Mouse (Mus musculus): Measurements from ENCODE around the gene Ntn1.

The Ntn1 gene

DNA sequence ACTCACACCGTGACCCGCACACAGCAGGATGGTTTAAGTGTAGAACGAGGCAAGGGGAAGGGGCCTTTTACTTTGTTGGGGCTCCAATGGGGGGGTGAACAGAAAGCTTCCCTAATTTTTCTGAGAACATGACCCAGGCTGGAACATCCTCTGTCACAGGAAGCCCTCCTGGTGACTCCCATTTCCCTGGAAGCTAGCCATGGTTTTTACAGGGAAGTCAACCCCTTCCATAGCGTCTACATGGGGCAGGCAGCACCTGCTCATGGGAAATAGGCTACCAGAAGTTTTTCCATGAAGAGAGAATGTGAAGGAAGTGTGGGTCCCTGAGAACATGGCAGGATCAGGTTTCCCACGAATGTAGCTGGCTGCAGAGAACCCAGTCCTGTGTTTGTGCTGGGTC lies 136.3 kb downstream of the Ntn1 start:
- no peak for DNase-seq (ENCODE audit: low spot score in 2 of 2)

DNA sequence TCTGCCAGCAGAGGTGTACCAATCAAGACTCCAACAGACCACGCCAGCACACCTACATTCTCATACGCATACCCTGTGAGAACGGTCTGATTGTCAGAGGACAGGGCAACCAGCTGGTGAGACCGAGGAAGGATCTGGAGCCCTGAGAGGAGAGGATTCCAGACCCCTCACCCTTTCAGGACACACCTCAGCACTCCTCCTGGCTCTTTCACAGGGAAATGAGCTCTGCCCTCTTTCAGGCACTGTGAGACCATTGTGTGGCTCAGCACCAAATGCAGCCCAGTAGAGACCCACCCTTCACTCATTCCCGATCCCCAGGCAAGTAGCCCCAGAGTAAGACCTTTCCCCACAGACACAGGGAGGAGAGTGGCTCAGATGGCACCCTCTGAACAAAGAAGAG lies 137.5 kb downstream of the Ntn1 start:
- no peak for DNase-seq (ENCODE audit: low spot score in 2 of 2)

DNA sequence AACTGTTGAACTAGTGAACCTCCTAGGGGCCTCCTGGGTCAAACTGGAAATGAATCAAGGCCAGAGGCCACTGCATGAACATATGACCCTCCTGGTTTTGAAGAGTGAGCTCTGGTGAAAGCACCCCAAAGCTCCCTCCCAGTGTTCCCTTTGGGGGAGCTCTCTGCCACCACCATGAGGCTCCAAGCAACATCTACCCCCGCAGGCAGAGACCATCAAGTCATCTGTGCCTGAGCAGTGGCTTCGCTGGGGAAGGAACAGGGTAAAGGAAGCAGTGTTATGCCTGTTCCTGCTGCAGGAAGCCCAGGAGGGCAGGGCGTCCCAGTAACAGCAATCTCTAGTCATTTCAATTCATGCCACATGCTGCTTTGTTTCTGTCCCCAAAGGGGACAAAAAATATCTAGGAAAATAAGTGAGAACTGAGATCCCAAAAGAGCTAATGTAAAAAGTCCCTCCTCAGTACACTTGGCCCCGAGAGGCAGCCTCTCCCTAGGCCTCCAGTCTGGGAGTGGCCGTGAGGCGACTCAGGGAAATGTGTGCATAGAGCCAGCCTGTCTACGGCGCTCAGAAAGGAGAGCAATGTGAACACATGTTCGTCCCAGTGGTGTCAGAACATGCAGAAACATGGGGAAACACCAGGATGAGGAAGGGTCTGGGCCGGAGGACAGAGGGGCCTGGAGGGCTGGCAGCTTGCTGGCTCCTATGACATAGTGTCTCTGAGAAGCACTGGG lies 139.3 kb downstream of the Ntn1 start:
- no peak for DNase-seq (ENCODE audit: low spot score in 2 of 2)

DNA sequence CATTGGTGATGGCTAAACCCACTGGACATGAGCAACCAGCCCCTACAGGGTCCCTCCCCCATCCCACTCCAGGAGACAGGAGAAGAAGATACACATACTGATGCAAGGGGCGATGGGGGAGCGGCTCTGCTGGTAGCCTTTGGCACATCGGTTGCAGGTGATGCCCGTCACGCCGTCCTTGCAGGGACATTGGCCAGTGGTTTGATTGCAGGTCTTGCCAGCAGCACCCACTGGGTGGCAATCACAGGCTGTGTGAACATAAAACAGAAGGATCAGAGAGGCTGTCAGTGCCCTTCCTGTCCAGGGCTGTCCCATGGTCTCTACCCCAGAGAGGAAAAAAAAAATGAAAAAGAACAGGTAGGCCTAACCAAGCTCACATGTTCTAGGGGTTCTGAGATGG lies 140.2 kb downstream of the Ntn1 start:
- no peak for DNase-seq (ENCODE audit: low spot score in 2 of 2)

DNA sequence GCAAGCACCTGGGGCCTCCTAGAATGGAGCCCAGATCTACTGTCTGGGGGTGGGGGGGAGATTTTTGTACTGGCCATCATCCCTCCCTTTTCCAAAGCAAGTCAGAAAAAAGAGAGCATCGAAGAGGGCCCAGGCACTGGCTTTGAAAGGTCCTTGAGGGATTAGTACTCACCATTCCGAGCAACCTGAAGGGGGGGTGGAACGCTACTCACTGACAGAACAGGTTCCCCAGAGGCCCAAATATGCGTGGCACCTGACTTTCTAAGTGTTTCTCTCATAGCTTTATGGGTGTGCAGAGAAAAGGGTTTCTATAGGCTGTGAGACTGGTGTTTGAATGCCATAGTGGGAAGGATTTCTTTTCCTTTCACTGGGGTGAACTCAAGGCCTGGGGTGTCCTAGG lies 142.1 kb downstream of the Ntn1 start:
- DNase-seq (ENCODE audit: low spot score in 2 of 2): no peak

DNA sequence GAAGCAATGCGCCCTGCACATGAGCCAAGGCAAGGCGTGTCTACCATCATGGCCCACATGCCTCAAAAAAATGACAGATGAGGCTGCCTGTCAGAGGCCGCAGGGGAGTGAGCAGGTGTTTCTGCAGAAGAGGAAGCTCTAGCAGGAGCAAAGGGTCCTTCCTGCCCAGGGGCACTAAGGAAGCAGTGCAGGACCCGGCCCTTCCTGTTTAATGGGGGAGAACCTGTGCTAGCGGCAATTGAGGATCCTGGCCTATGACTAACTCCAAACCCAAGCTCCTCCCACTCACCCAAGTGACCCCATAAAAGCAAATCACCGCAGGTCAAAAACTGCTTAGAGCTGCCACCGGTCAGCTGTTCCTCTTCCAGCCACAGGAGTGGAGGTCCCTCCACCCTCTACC lies 147.1 kb downstream of the Ntn1 start:
- no peak for DNase-seq (ENCODE audit: low spot score in 2 of 2)

DNA sequence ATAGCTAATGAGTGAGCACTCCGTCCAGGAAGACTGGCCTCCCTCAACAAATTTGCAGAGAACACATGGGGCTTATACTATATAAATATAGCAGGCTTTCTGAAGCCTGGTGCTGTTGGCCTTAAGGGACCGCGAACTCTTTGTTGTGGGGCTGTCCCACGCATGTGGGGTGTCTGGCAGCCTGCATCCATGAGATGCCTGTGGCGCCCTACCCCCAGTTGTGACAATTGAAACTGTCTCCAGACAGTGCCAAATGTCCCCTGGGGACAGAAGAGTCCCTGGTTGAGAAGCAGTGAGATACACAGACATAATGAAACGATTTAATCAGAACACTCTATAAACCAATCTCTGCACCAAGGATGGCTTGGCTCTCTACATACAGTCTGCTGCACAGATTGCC lies 150.5 kb downstream of the Ntn1 start:
- no peak for DNase-seq (ENCODE audit: low spot score in 2 of 2)

DNA sequence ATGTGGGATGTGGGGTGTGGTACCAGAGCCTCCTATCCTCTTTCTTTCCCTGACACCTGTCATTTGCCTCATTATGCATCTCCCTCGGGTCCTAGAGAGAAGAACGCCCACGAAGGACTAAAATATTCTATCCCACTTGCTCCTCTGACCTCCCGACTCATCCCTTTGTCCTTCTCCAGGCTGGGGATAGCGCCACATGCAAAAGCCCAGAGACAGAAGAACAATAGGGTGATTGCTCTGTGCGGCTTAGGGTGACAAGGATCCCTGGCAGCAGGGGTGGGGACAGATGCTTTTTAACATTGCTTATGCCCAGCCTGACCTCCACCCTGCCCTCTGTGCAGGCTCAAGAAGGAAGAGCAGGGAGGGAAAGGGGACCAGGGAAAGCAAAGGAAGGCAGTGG lies 152.7 kb downstream of the Ntn1 start:
- no peak for DNase-seq (ENCODE audit: low spot score in 2 of 2)

DNA sequence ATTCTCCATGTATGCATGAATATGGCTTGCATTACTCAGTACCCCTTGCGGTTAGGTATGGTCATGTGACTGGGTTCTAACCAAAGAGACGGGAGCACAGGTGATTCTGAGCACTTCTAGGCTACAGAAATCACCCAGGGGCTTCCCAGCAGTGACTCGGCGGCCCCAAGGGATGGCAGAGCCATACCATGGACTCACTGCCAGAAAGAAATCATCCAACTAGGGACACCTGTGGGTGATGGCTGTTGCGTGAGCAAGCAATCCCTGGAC lies 155.7 kb downstream of the Ntn1 start:
- no peak for DNase-seq (ENCODE audit: low spot score in 2 of 2)

DNA sequence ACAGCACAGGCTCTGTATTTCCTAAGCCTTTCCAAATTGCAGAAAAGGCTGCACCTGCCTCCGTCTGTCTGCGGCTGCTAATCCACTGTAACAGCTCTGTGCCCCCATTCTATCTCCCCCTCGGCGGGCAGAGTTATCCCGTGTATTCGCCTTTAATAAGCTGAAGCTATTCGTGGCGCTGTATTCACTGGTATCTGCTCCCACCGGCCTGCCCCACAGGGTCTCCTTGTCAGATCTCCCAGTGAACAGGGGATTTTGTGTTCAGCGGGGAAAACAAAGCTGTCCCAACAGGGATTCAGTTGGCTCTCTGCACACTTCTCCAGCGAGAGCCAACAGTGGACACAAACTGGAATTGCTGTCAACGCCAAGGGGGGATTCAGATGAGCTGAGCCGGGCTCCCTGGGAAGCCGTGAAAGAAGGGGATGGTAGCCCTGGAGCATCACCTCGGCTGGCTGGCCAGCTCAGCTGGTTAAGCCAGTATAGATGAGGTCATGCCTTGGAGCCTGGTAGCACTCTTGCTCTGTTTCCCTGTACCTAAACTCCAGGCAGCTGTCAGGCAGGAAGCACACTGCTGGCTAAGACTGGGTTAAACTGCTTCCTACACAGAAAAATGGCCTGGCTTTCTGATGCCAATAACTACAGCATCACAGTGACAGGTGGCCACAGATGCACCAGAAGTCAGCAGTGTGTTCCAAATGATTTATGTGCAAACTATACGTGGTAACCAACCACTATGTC lies 156.2 kb downstream of the Ntn1 start:
- no peak for DNase-seq (ENCODE audit: low spot score in 2 of 2)

DNA sequence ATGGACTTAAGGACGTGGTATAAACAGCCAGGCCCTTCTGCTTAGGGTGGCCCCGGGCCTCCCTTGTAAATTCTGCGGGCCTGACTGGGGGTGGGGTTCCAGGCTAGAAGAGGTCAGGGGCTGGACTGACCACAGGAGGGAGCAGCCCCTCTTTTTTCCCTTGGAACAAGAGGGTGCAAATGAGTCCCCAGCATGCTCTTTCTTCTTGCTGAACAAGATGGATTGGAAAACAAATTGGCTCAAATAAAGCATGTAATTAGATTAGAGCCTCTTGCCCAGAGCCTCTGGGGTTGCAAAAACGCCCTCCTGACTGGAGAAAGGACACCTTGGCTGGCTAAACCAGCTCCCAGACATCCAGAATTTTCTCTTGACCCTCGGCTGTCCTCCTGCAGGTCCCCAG lies 160.9 kb downstream of the Ntn1 start:
- DNase-seq (ENCODE audit: low spot score in 2 of 2): no peak

DNA sequence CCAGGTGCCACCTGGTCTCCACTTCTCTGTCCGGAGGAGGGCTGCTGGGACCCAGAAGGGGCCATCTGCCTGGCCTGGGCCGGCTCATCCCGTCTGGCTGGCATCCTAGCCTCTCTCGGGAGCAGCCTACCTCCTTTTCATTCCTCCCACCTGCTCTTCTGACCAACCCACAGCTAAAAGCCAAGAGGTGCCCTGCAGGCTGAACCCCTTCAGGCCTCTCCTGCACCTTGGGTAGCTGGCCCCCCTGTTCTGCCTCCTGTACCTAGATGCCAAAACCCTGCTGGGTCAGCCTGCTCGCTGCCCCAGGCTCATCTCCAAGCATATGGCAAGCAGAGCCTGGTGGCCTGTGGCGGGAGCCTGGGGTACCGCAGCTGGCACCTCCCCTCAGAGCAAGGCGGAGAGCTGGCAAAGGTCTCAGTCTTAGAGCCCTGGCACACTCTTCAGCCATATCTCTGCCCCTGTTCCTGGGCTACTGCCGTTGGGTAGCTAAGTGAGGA lies 167.1 kb downstream of the Ntn1 start:
- DNase-seq (ENCODE audit: low spot score in 2 of 2): no peak

DNA sequence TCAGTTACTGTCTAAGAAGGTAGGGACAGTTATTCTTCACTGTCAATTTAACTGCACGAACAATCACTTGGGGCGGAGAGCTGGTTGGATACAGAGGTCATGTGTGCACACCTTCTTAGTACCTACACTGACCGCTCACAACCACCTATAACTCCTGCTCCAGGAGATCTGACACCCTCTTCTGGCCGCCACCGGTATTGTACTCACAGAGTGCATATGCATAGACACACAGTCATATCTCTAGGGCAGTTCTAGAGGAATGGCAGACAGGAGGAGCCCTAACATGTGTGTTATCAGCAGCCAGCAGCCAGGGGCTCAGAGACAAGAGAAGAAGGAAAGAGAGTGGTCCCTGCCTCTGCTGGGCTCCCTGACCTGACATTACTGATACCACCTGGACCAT lies 169.1 kb downstream of the Ntn1 start:
- no peak for DNase-seq (ENCODE audit: low spot score in 2 of 2)

DNA sequence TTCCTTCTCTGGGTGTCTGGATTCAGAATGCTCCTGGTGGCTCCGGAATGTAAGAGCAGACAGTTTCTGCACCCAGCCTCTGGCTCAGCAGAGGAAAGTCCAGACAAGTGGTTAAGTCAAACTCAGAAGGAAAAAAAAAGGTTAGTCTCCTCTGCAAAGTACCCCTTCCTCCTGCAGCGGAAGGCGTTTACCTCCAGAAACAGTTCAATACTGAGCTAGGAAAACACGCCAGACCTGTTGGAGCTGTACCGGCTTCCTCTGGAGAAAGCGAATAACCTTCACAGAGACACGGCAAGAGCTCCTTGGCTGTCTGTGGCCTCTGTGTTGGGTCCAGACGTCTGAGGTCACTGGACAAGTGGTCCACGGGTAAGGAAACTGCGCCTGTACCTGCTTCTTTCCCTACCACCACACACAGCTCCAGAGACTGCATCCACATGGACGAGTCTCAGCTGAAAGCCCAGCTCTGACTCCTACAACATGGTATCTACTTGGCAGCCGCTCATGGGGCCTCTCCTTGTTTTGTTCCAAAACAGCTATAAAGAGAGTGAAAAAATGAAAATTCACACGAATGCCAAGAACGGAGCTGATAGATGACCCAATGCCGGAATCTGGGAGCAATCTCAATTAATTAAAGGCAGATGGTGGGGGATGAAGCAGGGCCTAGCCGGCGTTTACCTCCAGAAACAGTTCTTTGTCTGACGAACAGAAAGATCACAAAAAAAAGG lies 171.5 kb downstream of the Ntn1 start:
- DNase-seq (ENCODE audit: low spot score in 2 of 2): no peak

DNA sequence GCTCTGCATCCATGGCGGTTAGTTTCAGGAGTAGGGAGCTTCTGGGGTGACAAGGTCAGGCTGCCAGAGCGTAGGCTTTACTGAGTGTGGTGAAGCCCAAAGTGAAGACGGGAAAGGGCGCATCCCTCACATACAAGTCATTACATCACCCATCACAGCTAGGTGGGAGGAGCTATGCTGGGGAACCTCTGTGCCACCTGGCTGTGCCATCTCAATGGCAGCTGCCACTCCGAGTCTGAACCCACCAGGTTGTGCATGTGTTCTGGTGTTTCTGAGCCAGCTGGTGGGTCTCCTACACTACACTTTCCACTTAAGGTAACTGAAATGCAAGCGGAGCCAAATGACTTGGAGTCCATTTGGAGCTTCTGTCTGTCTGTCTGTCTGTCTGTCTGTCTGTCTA lies 172.8 kb downstream of the Ntn1 start:
- no peak for DNase-seq (ENCODE audit: low spot score in 2 of 2)

DNA sequence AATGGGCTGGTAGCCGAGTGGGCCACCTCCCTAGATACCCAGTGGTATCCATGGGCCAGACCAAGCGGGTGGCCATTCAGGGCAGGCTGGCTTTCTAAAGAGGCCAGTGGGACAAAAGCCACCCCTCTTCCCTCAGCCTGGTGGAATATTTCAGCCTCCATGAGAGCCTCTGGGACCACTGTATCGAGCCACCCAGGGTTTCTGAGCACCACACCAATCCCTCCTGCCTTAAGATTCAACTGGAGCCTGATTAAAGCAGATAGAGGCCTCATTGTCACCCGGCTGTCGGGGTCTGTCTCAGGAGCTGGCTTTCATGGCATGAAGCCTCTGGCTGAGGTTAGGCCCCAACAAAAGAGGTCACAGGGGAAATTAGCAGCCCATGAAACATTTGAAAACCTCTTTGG lies 174.0 kb downstream of the Ntn1 start:
- no peak for DNase-seq (ENCODE audit: low spot score in 2 of 2)

DNA sequence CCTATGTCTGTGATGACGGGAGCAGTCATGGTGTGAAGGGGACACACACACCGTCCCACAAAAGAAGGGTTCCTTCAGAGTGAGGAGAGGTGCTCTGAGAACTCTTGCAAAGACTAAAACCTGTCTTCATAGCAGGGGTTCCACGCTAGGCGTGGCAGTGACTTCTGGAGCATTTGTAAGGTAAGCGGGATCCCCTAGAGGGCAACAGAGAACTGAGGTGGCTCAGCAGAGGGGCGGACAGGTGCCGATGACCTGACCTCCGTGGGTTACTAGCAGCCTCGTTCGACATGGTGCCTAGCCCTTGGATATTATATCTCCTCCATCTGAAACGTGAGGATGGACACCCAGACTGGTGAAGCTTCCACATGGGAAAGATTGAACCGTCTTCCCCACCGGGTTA lies 177.5 kb downstream of the Ntn1 start:
- no peak for DNase-seq (ENCODE audit: low spot score in 2 of 2)

DNA sequence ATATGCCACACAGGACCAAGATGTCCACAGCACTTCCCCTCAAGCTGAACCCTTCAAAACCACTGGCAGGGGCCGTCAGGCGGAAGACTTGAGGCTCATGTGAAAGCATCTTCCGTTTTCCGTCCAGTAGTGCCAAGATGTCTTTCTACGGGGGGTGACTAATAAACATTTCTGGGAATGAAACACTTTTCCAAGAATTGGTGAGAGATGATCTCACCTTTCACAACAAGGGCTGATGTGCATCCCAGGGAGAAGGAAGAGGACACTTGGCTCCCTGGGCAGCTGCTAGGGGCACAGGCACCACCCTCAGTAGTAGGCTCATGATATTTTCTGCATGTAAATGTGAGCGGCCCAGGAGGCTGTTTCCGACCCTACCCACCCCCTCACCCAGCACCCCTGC lies 178.4 kb downstream of the Ntn1 start:
- no peak for DNase-seq (ENCODE audit: low spot score in 2 of 2)

DNA sequence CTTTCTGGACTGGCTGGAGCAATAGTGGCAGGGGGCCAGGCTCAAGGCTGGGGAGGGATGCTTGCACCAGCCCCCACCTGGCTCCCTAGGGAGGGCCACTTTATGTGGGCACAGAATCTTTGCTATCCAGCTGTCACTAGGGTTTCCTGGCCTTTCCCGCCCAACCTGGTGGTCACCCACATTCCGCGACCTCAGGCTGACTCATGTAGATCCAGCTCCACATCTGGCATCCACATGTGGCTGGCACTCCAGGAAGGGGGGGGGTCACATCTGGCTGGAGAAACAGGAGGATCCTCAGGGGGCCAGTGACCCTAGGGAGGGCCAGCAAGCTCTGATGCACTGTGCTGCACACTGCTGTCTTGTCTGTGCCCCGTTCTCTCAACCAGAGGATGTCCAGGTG lies 179.9 kb downstream of the Ntn1 start:
- no peak for DNase-seq (ENCODE audit: low spot score in 2 of 2)

DNA sequence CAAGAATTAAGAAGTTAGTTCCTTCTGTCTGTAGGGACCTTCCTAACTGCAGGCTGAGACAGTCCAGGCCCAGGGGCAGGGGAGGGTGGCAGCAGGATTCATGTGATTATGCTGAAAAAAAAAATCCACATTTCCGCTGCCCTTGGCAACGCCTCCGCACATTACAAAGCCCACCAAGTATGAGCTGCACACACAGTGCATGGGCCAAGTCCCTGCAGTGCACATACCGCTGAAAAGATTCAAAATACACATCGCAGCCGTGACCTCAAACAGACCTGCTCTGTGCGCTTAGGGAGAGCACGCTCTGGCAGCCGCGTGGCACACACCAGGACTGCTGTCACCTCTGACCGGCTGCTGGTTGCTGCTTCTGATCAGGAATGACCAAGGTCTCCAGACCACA lies 184.6 kb downstream of the Ntn1 start:
- DNase-seq (ENCODE audit: low spot score in 2 of 2): no peak

DNA sequence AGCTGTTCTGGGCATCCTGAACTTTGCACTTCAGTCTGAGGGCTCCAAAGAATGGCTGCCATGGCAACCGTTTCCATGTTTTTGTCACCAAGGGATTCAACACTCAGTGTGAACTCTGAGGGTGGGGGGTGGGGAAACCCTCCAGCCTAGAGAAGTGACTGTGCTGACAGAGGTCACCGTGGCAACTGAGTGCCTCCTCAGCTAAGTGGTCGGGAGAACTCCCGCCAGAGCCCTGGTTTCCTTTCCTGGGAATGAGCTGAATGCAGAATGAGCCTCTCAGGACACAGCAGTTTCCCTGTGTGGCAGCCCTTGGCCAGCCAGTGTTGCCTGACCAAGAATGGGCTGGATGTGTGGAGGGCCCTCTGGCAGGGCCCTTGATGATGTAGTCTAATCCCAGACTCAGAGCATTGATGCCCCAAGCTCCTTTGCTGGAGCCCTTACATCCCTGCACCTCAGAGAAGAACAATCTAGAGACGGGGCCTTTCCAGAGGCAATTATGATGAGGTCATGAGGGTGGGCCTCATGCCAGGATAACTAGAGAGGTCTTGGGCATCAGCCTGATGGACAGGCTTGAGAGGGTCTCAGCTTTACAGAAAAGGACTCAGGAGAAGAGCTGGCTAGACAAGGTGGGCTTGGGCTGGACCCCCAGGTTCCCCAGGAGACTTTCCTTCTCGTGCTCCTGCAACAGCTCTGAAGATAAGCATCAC lies 185.3 kb downstream of the Ntn1 start:
- no peak for DNase-seq (ENCODE audit: low spot score in 2 of 2)

DNA sequence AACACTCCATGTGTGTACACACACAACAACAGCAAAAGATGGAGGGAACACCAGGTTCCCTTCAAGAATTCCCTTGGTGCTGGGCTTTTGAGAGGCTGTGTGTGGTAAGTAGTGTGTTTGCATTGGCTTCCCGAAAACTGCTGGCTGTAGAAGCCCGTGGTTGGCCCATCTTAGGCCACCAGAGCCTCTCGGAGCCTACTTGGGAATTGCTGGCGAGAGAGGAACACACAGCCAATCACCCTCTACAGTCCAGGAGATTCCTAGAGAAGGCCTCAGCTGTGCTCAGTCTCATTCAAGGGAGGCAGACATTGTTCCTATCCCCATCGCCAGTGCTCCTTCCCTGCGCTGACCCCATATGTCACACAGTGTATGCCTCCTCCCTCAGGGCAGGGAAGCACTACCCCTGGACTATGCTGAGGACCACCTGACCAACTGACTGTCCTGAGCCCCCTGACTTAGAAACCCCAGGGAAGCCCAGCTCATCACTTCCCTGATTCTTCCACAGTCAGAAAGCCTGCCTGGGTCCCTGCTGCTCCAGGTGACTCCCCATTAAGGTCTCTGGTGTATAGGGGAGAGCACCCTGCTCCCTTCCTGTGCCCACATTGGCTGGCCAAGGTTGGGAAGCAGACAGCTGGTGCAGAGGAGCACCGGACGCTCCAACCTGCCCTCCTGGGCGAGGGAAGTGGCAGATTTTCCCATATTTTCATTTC lies 186.0 kb downstream of the Ntn1 start:
- no peak for DNase-seq (ENCODE audit: low spot score in 2 of 2)
